Mouse (Mus musculus): ENCODE measurements at regions not wholly inside any gene's neighbourhood (a gene's known extent, or its start where the extent isn't known, plus 50 kb on each side); places are given as distances from the start of the nearest gene placed in this dataset.

GRCm38 (mm10) chr9:30754826-30755225 is 167.4 kb downstream of the Adamts15 start:
- H3K9me3 ChIP-seq (replicated peaks; ENCODE audit: low read length) = no peaks in the 10 kb centered on the region
- no peak overlapping the region for H3K4me2 ChIP-seq (ENCODE audit: insufficient read depth, low read depth, poor library complexity, severe bottlenecking)
- H3K4me3 ChIP-seq (replicated peaks in 1 of 3; ENCODE audit: low read depth in 2 of 3, low read length in 2 of 3, poor library complexity in 1 of 3) = no peak overlapping the region
- dilution Hi-C loops (cut with MboI; ENCODE audit: extremely low pct_ligation_motif_present, extremely low pct_unique_long_range_greater_than_20kb, low sequenced_read_pairs) = no loop called here
- no peak overlapping the region for H3K27ac ChIP-seq (ENCODE audit: insufficient read depth, low read depth)
- H3K79me2 ChIP-seq (replicated peaks; ENCODE audit: control insufficient read depth, extremely low read depth, insufficient read depth, poor library complexity, severe bottlenecking) = no peaks in the 10 kb centered on the region
- H3K36me3 ChIP-seq (replicated peaks in 1 of 2; ENCODE audit: control insufficient read depth in 1 of 2, insufficient read depth in 1 of 2, low read length in 1 of 2) = no peaks in the 10 kb centered on the region
- no peak for DNase-seq (ENCODE audit: extremely low read depth)
- no peak for TF ChIP-seq EP300 (IDR thresholded peaks at IDR 0.05; ENCODE audit: low read length)
- H3K27me3 ChIP-seq (replicated peaks) = no peaks in the 10 kb centered on the region
- H3K9ac ChIP-seq (ENCODE audit: insufficient read depth, low read depth) = no peak overlapping the region
- H3K4me1 ChIP-seq (ENCODE audit: control insufficient read depth in 1 of 2, insufficient read depth in 2 of 2) = no peaks in the 10 kb centered on the region
- in situ Hi-C loops (cut with MboI; ENCODE audit: low pct_ligation_motif_present, low pct_unique_long_range_greater_than_20kb, low sequenced_read_pairs) = no loop called here

- no peaks in the 10 kb centered on the region for H3K4me1 ChIP-seq (ENCODE audit: control insufficient read depth in 1 of 2, insufficient read depth in 2 of 2)
- in situ Hi-C loops (cut with MboI; ENCODE audit: low pct_ligation_motif_present, low pct_unique_long_range_greater_than_20kb, low sequenced_read_pairs) (no loop called here), dilution Hi-C loops (cut with MboI; ENCODE audit: extremely low pct_ligation_motif_present, extremely low pct_unique_long_range_greater_than_20kb, low sequenced_read_pairs) (no loop called here)
- H3K27ac ChIP-seq (ENCODE audit: insufficient read depth, low read depth) = no peak overlapping the region
- no peaks in the 10 kb centered on the region for H3K27me3 ChIP-seq (replicated peaks)
- no peaks in the 10 kb centered on the region for H3K9me3 ChIP-seq (replicated peaks; ENCODE audit: low read length)
- H3K9ac ChIP-seq (ENCODE audit: insufficient read depth, low read depth) = no peak overlapping the region
- H3K4me2 ChIP-seq (ENCODE audit: insufficient read depth, low read depth, poor library complexity, severe bottlenecking) = no peak overlapping the region; the same call in 1 of the 2 replicates
- TF ChIP-seq POLR2A (IDR thresholded peaks at IDR 0.05; ENCODE audit: low read depth, low read length) = no peak
- TF ChIP-seq SMC3 (IDR thresholded peaks at IDR 0.05; ENCODE audit: low read depth, low read length) = no peak
- no peak for TF ChIP-seq RAD21 (IDR thresholded peaks at IDR 0.05; ENCODE audit: low read depth, low read length)
- DNase-seq (ENCODE audit: extremely low read depth) = no peak
- H3K36me3 ChIP-seq (replicated peaks in 1 of 2; ENCODE audit: control insufficient read depth in 1 of 2, insufficient read depth in 1 of 2, low read length in 1 of 2) = no peaks in the 10 kb centered on the region
- no peaks in the 10 kb centered on the region for H3K79me2 ChIP-seq (replicated peaks; ENCODE audit: control insufficient read depth, extremely low read depth, insufficient read depth, poor library complexity, severe bottlenecking)
- H3K4me3 ChIP-seq (replicated peaks in 1 of 3; ENCODE audit: low read depth in 2 of 3, low read length in 2 of 3, poor library complexity in 1 of 3) = no peak overlapping the region
These were observed 178.8 kb downstream of the Adamts15 start for GRCm38 (mm10) chr9:30743471-30743870.

GRCm38 (mm10) chr9:30742471-30743098 is 179.7 kb downstream of the Adamts15 start:
- Histone ChIP-seq H3K79me2 (replicated peaks; ENCODE audit: control insufficient read depth, extremely low read depth, insufficient read depth, poor library complexity, severe bottlenecking) (no peaks in the 10 kb centered on the region), H3K4me1 (ENCODE audit: control insufficient read depth in 1 of 2, insufficient read depth in 2 of 2) (no peaks in the 10 kb centered on the region), H3K4me2 (ENCODE audit: insufficient read depth, low read depth, poor library complexity, severe bottlenecking) (no peak overlapping the region), H3K9ac (ENCODE audit: insufficient read depth, low read depth) (no peak overlapping the region), H3K9me3 (replicated peaks; ENCODE audit: low read length) (no peaks in the 10 kb centered on the region), H3K27me3 (replicated peaks) (no peaks in the 10 kb centered on the region), H3K4me3 (replicated peaks in 1 of 3; ENCODE audit: low read depth in 2 of 3, low read length in 2 of 3, poor library complexity in 1 of 3) (no peak overlapping the region), H3K36me3 (replicated peaks in 1 of 2; ENCODE audit: control insufficient read depth in 1 of 2, insufficient read depth in 1 of 2, low read length in 1 of 2) (no peaks in the 10 kb centered on the region), H3K27ac (ENCODE audit: insufficient read depth, low read depth) (no peak overlapping the region)
- TF ChIP-seq RAD21 (IDR thresholded peaks at IDR 0.05; ENCODE audit: low read depth, low read length) = no peak
- TF ChIP-seq NRF1 (IDR thresholded peaks at IDR 0.05; ENCODE audit: low read depth, low read length) = no peak
- no peak for TF ChIP-seq JUND (conservative IDR thresholded peaks at IDR 0.05; ENCODE audit: low read depth, low read length)
- TF ChIP-seq SIN3A (IDR thresholded peaks at IDR 0.05; ENCODE audit: low read length) = no peak
- TF ChIP-seq POLR2AphosphoS2 (IDR thresholded peaks at IDR 0.05; ENCODE audit: low read depth, low read length) = no peak
- TF ChIP-seq TCF12 (IDR thresholded peaks at IDR 0.05; ENCODE audit: low read depth, low read length) = no peak
- DNase-seq (ENCODE audit: extremely low read depth) = no peak
- in situ Hi-C loops (cut with MboI; ENCODE audit: low pct_ligation_motif_present, low pct_unique_long_range_greater_than_20kb, low sequenced_read_pairs) (no loop called here), dilution Hi-C loops (cut with MboI; ENCODE audit: extremely low pct_ligation_motif_present, extremely low pct_unique_long_range_greater_than_20kb, low sequenced_read_pairs) (no loop called here)

Data from CH12.LX (cell line).